Mouse (Mus musculus): ENCODE measurements around the gene Tigd3.

DNA sequence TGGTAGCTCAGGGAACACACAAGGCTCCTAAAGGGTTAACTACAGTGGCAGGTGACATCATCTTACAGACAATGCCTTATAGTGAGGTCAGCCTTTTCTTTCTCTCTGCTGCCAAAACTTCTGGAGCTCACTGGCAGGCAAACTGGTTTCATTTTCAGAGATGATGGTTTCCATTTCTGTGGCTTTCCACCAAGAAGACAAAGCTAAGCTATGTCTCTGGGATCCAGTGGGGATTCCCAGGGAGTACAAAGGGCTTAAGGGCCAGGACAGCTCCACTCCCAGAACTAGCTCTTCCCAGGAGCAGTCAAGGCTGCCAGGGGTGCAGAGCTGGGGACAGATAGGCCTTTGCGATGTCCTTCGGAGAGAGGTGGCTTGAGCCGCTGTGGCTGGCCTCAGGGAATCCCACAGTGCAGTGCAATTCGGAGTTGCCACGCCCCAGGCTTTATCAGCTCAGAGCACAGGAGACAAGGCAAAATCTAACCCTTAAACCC, 42.4 kb downstream of the Tigd3 start:
- TF ChIP-seq CTCF (IDR thresholded peaks at IDR 0.05; ENCODE audit: low read depth) (no peak), EP300 (IDR thresholded peaks at IDR 0.05; ENCODE audit: low read depth) (no peak)
